Mouse (Mus musculus): ENCODE data around the gene Ms4a4d.
"Not testable (repeated sequence)": the region's sequence is repeated elsewhere in the genome, so short reads cannot be mapped to it uniquely, and the experiment has no call there.

The Ms4a4d gene

DNA sequence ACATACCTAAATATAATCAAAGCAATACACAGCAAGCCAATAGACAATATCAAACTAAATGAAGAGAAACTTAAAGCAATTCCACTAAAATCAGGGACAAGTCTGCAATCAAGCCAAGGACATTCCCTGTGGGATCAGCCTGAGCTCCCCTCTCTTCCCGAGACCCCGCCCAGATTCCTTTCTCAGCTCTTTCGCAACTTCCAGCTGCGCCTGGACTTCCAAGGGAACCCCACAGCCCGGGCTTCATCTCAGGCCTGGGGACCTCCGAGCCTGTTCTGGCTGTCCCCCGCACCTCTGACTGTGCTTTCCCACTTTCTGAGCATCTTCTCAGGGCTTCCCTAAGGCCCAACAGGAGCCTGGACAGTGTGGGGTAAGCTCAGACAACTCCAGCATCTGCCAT lies at the start of gene Ms4a4d:
Ms4a4d (plus strand) TSS at position 209 of the 400 bp plus-strand sequence.
- DNase-seq (ENCODE audit: low spot score in 2 of 2): no peak

DNA sequence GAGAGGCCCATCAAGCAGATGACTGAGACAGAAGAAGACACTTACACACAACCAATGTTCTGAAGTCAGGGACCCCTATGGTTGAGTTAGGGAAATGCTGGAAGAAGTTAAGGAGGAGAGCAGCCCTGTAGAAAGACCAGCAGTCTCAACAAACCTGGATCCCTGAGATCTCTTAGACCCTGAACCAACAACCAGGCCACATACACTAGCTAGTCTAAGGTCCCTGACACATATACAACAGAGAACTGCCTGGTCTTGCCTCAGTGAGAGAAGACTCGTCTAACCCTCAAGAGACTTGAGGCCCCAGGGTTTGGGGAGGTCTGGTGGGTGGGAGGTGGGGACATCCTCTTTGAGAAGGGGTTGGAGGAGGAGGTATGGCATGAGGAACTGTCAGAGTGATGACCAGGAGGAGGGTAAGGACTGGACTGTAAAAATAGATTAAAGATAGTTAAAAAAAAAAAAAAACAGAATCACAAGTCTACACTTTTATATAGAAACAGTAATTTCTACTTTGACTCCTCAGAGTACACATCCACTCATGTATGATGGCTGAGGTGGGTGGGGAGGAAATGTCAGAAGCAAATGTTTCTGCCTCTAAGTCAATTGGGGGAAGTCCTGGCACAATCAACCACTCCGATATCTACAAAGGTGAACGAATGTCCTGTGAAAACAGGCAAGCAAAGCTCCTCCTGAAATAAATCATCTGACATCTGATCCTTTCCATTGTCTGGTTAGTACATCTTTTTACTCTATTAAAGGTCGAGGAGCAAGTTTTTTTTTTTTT lies 45.0 kb upstream of the Ms4a4d start:
- no peak for DNase-seq (ENCODE audit: low spot score in 2 of 2)

DNA sequence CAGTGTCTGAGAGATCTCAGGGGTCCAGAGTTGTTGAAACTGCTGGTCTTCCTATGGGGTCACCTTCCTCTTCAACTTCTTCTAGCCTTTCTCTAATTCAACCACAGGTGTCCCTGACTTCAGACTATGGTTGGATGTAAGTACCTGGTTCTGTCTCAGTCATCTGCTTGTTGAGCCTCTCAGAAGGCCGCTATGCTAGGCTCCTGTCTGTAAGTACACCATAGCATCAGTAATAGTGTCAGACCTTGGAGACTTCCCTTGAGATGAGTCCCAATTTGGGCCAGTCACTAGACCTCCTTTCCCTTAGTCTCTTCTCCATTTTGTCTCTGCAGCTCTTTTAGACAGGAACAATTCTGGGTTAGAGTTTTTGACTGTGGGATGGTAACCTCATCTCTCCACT lies 43.9 kb upstream of the Ms4a4d start:
- no peak for DNase-seq (ENCODE audit: low spot score in 2 of 2)

DNA sequence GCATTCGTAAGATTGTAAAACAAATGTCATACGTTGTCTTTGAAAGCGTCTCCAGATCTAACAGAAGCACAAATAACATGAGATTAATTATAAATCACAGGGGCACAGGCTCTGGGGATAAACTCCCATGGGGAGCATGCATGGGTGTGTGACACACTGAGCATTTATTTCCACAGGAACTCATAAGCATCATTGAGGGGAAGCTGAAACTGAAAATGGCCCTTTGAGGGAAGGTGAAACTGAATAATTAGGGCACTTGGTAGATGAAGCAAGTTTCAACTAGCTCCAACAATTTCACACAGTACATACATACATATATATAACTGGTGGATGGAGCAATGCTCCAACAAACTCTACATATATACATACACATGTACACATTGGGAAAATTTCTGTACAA lies 42.1 kb upstream of the Ms4a4d start:
- DNase-seq (ENCODE audit: low spot score in 2 of 2): no peak

DNA sequence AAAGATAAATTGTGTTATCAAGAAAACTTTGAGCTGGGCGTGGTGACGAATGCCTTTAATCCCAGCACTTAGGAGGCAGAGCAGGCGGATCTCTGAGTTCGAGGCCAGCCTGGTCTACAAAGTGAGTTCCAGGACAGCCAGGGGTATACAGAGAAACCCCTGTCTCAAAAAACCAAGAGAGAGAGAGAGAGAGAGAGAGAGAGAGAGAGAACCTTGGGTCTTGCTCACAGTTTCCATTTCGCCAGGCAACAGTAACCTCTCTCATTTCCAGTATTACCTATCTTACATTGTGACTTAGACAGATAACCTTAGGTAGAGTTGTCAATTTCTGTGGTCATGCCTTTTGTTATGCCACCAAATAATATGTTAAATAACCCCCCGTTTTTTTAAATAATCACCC lies 40.2 kb upstream of the Ms4a4d start:
- DNase-seq (ENCODE audit: low spot score in 2 of 2): no peak

DNA sequence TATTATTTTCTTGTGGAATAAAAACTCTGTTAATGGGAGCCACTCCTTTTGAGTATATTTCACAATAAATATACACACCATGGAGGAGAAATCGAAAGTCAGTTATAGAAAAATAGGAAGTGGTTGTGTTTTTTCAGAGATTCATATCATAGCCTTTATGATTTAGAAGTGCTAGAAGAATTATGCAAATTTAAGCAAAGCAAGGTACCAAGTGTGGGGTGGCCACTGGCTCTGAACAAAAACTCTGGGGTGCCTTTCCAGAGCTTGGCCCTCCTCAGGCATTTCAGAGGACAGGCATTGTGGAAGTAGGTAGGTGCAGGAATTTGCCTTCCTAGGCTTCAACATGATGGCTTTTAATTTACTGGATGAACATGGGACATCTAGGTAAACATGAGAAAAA lies 39.3 kb upstream of the Ms4a4d start:
- DNase-seq (ENCODE audit: low spot score in 2 of 2): not testable (repeated sequence)

DNA sequence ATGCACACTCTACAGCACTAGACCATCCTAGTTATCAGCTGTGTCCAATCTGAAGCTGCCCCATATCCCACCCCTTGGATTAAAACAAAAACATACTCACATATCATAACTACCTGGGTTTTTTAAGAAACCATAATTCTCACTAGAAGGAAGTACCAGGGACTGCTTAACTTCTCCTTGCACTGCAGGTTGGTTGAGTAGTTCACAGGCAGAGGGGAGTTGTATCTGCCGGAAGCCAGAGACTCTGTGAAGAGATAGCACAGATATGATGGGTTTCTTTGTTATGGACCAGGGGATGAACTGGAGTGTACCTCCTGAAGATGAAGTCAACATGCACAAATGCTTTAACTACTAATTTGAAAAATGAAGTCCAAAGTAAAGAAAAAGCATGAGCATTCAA lies 35.8 kb upstream of the Ms4a4d start:
- no peak for DNase-seq (ENCODE audit: low spot score in 2 of 2)

DNA sequence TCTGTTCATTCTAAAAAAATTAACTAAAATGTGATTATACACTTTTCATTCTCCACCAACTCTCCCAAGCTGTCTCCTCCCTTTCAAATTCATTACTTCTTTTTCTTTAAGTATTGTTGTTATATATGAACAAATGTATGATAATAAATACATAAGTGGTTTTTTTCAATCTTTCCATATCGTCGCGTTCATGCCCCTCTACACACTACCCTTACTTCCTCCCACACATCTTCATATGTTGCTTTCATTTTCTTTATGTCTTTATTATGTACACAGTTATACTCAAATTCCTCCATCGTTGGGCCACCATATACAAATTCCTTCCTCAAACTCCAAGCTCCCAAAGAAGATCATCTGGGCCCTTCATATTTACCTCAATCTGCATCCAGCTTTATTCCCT lies 35.3 kb upstream of the Ms4a4d start:
- no peak for DNase-seq (ENCODE audit: low spot score in 2 of 2)

DNA sequence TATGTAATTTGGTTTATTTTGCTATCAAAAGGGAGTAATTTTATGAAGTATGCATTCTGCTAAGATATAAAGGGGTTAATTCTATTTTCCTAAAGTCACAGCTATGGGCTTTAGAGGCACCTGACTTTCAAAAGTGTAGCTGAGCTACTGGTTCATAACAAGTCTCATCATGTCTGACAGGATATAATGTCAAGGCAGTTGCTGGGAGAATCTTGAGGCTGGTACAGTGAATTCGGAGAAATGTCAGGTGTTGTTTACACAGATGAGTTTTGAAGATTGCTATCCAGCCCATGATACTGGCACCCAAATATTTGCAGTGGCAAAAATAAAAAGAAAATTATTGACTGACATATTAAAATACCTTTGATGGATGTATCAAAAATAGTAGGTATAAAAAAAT lies 31.7 kb upstream of the Ms4a4d start:
- no peak for DNase-seq (ENCODE audit: low spot score in 2 of 2)

- DNase-seq (ENCODE audit: low spot score in 2 of 2): no peak
Measured at GRCm38 (mm10) chr19:11513458-11513857, 23.1 kb upstream of the Ms4a4d start.

GRCm38 (mm10) chr19:11516246-11516645 lies 20.4 kb upstream of the Ms4a4d start, which contains the start of gene Ms4a6b:
Gene Ms4a6b, plus strand, starts transcription at chr19:11516512.
- no peak for DNase-seq (ENCODE audit: low spot score in 2 of 2)

DNA sequence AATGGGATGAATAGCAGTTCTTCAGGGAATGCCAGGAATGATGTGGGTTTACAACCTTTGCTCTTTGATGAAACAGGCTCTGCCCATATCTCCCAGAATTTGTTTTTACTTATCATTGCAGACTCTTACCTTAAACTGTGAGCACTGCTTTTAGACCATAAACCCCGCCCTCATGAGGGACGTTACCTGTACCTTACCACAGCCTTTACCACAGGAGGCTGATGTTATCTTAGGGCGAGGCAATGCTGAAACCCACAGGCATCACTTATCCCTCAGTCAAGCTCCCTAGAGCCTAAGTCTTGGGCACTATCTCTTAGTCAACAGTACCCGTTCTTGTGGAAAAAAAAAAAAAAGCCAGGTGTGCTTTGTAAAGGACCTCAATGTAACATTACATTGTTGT lies 19.8 kb upstream of the Ms4a4d start:
- no peak for DNase-seq (ENCODE audit: low spot score in 2 of 2)

DNA sequence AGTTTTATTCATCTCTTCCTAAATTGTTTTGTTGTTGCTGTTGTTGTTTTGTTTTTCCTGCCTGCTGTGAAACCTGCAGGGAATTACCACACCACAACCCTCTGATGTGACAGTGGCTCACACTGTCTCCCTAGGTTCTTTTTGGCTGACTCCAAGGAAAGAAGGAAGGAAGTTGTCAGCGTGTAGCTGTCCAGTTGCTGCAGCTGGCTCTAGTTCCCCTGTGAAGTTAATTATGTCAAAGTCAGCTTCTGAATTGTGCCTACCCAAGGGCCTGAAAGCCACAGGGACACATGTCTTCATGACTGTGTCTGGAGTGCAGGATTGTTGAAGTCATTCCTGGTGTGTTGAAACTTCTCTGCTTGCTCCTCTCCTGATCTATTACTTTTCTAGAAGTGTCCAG lies 19.2 kb upstream of the Ms4a4d start:
- DNase-seq (ENCODE audit: low spot score in 2 of 2): not testable (repeated sequence)

DNA sequence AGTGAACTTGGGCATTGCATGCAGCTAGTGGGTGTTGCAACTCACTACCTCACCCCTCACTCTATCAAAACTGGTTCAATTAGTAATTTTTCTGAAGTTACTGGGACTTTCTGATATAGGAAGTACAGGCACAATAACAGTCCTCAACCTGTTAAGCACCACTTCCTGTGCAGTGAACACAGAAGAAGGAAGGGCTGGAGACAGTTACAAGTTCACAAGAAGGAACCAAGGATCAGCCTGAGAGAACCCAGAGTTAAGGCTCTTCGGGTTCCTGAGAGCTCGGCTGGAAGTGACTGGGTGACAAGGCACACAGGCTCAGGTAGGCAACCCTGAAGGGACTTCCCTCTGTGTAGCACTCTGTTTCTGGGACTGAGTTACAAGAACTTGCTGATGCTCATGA lies 18.2 kb upstream of the Ms4a4d start:
- not testable (repeated sequence) for DNase-seq (ENCODE audit: low spot score in 2 of 2)

DNA sequence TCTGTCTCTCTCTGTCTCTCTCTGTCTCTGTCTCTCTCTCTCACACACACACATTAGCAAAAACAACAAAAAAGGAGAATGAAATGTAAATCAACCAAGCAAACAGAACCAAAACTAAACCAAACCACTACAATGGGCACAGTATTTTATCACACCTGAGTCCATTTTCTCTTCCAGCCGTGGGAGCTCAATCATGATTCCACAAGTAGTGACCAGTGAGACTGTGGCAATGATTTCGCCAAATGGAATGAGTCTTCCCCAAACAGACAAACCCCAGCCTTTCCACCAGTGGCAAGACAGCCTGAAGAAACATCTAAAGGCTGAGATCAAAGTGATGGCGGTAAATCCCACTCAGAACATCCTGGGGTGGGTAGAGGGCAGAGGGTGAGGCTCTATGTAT lies 16.5 kb upstream of the Ms4a4d start:
- no peak for DNase-seq (ENCODE audit: low spot score in 2 of 2)

GRCm38 (mm10) chr19:11533421-11533820 lies 3.2 kb upstream of the Ms4a4d start:
- no peak for DNase-seq (ENCODE audit: low spot score in 2 of 2)

GRCm38 (mm10) chr19:11533888-11534445 lies 2.6 kb upstream of the Ms4a4d start:
- no peak for DNase-seq (ENCODE audit: low spot score in 2 of 2)

DNA sequence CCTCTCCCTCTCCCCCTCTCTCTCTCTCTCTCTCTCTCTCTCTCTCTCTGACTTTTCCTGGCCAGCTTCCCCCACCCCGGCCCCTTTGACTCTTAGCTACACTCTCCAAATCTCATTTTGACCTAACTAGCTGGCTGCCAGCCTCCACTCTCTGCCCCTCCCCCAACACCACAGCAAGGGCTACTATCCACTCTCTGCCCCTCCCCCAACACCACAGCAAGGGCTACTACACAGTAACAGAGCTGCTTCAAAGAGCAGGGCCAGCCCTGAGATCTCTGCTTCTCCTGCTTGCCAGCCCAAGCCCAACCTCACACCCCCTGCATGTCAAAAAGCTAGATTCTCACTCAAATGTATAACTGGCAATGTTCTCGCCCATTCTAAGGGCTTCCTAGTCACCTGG lies 735 bp downstream of the Ms4a4d start:
- DNase-seq (ENCODE audit: low spot score in 2 of 2): no peak

DNA sequence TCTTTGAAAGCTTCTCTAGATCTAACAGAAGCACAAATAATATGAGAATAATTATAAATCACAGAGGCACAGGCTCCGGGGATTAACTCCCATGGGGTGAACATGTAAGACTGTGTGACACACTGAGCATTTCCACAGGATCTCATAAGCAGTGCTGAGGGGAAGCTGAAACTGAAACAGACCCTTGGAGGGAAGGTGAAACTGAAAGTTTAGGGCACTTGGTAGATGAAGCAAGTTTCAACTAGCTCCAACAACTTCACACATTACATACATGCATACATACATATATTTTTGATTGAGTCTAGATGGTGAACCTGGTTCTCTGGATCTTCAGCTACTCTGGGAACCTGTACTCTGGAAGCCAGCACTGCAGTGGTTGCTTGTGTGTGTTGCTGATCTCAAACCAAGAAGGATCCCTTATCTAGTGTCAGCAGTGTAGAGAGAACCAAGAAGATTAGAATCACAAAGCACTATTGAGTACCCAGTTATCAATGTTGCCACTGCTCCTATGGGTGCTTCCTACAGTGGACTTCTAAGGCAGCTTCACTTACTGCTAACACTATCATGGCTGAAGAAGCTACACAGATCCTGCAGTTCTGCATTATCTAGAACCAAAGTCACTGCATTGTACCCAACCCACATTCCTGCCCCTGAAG lies 3.7 kb downstream of the Ms4a4d start:
- not testable (repeated sequence) for DNase-seq (ENCODE audit: low spot score in 2 of 2)

- DNase-seq (ENCODE audit: low spot score in 2 of 2): not testable (repeated sequence)
Measured at GRCm38 (mm10) chr19:11544383-11544782, 7.8 kb downstream of the Ms4a4d start.

DNA sequence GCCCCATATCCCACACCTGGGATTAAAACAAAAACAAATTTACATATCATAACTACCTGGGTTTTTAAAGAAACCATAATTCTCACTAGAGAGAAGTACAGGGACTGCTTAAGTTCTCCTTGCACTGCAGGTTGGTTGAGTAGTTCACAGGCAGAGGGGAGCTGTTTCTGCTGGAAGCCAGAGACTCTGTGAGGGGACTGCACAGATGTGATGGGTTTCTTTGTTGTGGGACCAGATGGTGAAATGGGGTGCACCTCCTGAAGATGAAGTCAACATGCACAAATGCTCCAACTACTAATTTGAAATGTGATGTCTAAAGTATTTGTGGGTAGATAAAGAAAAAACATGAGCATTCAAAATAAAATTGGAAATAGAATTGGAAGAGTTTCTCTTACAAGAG lies 11.3 kb downstream of the Ms4a4d start:
- no peak for DNase-seq (ENCODE audit: low spot score in 2 of 2)

DNA sequence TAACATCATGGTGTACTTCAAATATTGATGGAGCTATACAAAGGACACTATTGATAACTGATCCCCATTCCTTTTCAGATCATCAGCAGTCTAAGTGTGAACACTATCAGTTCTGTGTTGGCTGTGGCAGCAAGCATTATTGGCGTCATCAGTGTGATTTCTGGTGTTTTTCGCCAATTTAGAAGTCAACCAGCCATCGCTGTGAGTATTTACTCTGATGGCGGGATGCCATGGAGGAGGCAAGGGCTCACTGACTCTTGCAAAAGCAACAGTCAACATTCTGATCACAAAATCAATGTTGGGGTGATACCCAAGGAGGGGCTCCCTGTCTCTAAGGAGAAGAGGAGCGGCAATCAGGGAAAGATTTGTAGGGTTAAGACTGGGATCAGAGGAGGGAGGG lies 18.1 kb downstream of the Ms4a4d start:
- DNase-seq (ENCODE audit: low spot score in 2 of 2): no peak

DNA sequence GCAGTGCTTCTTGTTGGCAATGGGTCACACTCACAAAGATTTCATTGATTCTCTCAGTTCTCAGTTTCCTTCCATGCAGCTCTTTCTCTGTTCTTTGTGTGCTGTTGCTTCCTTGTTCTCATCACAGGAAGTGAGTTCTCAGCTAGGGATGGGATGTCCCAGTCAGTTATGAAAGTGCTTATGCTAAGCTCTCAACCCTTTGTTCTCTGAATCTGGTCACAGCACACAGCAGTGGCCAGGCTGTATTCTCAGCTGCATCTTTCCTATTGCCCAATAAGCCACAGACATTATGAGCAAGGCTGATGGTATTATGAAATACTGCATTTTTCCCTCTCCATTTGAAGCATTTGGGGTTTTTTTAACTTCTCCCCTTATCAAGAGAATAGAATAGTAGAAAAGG lies 23.0 kb downstream of the Ms4a4d start:
- DNase-seq (ENCODE audit: low spot score in 2 of 2): not testable (repeated sequence)
